Mouse (Mus musculus) liver, postnatal 0 days (tissue): ENCODE measurements around the gene Susd4. TPM values are rescaled to one million over a fixed set of nuclear protein-coding genes. Genes with fewer than 3 reads are reported as not detected.

Source experiments
- ATAC-seq: fragments of 200-750 bp; cut with Nextera tagmentation; 2 replicates; pipeline ENCODE4 v1.8.0; 2017; ENCODE audit warnings: mild to moderate bottlenecking, moderate library complexity
- DNase-seq: peaks from one replicate; pipeline ENCODE4 v3.0.0-alpha.2; 2016
- H3K27ac ChIP-seq: fragments of 300-500 bp; sonication (generic); 2 replicates; pipeline ENCODE4 v1.5.1; 2014; ENCODE audit warnings: antibody characterized with exemption, moderate library complexity, mild to moderate bottlenecking, low read depth
- H3K27me3 ChIP-seq: fragments of 300-500 bp; sonication (generic); 2 replicates; pipeline ENCODE4 v1.6.1; 2014; ENCODE audit warnings: low read length, control low read depth, mixed read lengths; ENCODE audit not compliant: insufficient read depth
- H3K36me3 ChIP-seq: fragments of 300-500 bp; sonication (generic); replicated peaks from 2 replicates; pipeline ENCODE4 v1.6.1; 2014; ENCODE audit warnings: mild to moderate bottlenecking, control low read depth, low read length, moderate library complexity, mixed read lengths; ENCODE audit not compliant: insufficient read depth
- H3K4me1 ChIP-seq: fragments of 300-500 bp; sonication (generic); 2 replicates; pipeline ENCODE4 v1.6.1; 2014; ENCODE audit warnings: antibody characterized with exemption, mild to moderate bottlenecking, control low read depth; ENCODE audit not compliant: insufficient read depth
- H3K4me2 ChIP-seq: fragments of 300-500 bp; sonication (generic); 2 replicates; pipeline ENCODE4 v1.6.1; 2014; ENCODE audit warnings: low read depth, mild to moderate bottlenecking, low read length, moderate library complexity, mixed read lengths
- H3K4me3 ChIP-seq: fragments of 300-500 bp; sonication (generic); 2 replicates; pipeline ENCODE4 v1.5.1; 2014; ENCODE audit warnings: low read depth, low read length
- H3K9ac ChIP-seq: fragments of 300-500 bp; sonication (generic); replicated peaks from 2 replicates; pipeline ENCODE4 v1.6.1; 2014; ENCODE audit warnings: mild to moderate bottlenecking, moderate library complexity
- H3K9me3 ChIP-seq: fragments of 300-500 bp; sonication (generic); 2 replicates; pipeline ENCODE4 v1.6.1; 2016; ENCODE audit warnings: mild to moderate bottlenecking, control low read depth, low read length, mixed read lengths
- CTCF ChIP-seq: sonication (generic); IDR thresholded peaks from 2 replicates; pipeline ENCODE4 v1.5.1; 2016; ENCODE audit warnings: antibody characterized with exemption, low read depth
- EP300 ChIP-seq: IDR thresholded peaks from 2 replicates; pipeline ENCODE4 v1.6.1; 2016; ENCODE audit warnings: antibody characterized with exemption, low read depth, mild to moderate bottlenecking
- WGBS: fragments of 180-500 bp; shearing (Covaris S2); extraction: QIAGEN DNeasy Blood & Tissue Kit; methylation state at CpG from one replicate; pipeline ENCODE4 v1.1.7; 2014; ENCODE audit not compliant: insufficient replicate concordance; 5-methylcytosine and 5-hydroxymethylcytosine counted together
- polyA plus RNA-seq: library from polyadenylated mRNA; unstranded; fragments of >200 nt; fragmentation: Nextera tagmentation; extraction: Ambion mirVana; gene quantifications from 2 replicates; pipeline ENCODE4 v1.2.1, GENCODE M21; 2015

Susd4 gene
- polyA plus RNA-seq, 1 experiment from 2014 or later = 1.9 TPM

DNA sequence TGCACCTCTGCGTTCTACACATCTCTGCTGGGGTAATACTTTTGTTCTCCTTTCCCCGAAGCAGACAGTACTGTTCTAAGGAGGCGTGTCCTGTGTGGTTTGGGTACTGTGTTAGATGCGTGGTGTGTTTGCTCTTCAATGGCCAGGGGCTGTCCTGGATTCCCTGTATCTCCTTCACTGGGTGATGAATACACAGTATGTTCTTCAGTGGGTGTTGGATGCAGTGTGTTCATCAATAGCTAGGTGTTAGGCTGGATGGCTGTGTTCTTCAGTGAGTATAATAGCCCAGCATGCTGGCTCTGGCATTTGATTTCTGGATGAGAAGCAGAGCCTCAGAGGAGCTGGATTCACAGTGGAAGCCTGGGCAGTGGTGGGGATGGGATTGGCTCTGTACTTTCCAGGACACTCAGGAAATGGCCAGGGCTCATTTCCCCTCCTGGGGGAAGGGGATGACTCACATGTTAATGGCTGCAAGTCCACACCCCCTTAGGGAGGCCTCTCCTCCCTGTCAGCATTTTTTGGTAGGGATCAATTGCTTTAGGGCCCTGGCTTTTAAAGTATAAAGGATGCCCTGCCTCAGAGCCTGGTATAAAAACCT, 75.8 kb downstream of the Susd4 start:
- H3K27ac ChIP-seq = no peak overlapping the region
- no peak for TF ChIP-seq CTCF
- no peak for TF ChIP-seq EP300
- H3K27me3 ChIP-seq = no peaks in the 10 kb centered on the region
- peak; percentile 41; the same call in 1 of the 2 replicates for ATAC-seq
- no peak overlapping the region for H3K9ac ChIP-seq
- no peaks in the 10 kb centered on the region for H3K4me1 ChIP-seq
- no peaks in the 10 kb centered on the region for H3K9me3 ChIP-seq
- H3K4me2 ChIP-seq = no peak overlapping the region
- 58% methylated on average over 4 of the region's 4 CpGs for WGBS
- no peak overlapping the region for H3K4me3 ChIP-seq
- H3K36me3 ChIP-seq = no peaks in the 10 kb centered on the region
- DNase-seq = no peak

- WGBS = 57% methylated on average over 6 of the region's 6 CpGs
Measured at GRCm38 (mm10) chr1:182840011-182840410, 76.4 kb downstream of the Susd4 start.

DNA sequence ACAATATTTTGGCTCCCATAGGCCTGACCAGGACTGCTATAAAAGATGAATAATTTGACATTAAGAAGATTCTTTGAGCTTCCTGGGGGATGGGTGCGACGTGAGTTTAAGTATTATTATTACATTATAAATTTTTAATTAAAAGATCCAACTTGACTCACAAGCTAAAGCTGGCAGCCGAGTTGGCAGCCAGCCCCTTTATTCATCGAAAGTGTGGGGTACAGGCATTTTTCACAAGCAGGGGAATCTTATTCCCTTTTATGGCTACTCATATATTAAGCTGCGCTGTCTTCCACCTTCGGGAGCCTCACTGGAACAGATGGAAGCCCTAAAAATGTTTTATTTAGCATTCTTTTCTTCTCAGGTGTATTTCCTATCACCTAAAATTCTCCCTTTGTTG, 76.9 kb downstream of the Susd4 start:
- Histone ChIP-seq H3K36me3 (no peaks in the 10 kb centered on the region), H3K27me3 (no peaks in the 10 kb centered on the region), H3K4me2 (no peak overlapping the region), H3K4me1 (no peaks in the 10 kb centered on the region), H3K27ac (no peak overlapping the region), H3K4me3 (no peak overlapping the region), H3K9ac (no peak overlapping the region), H3K9me3 (no peaks in the 10 kb centered on the region)
- TF ChIP-seq CTCF = no peak
- TF ChIP-seq EP300 = no peak
- ATAC-seq = no peak
- WGBS = 79% methylated on average over 6 of the region's 6 CpGs
- DNase-seq = no peak

More at GRCm38 (mm10) chr1:182840011-182840410, 76.4 kb downstream of the Susd4 start:
- TF ChIP-seq CTCF (no peak), EP300 (no peak)
- DNase-seq (no peak), ATAC-seq (no peak)
- H3K4me3 ChIP-seq = no peak overlapping the region
- H3K4me2 ChIP-seq = no peak overlapping the region
- H3K4me1 ChIP-seq = no peaks in the 10 kb centered on the region
- no peaks in the 10 kb centered on the region for H3K9me3 ChIP-seq
- no peaks in the 10 kb centered on the region for H3K36me3 ChIP-seq
- H3K27ac ChIP-seq = no peak overlapping the region
- no peaks in the 10 kb centered on the region for H3K27me3 ChIP-seq
- no peak overlapping the region for H3K9ac ChIP-seq

DNA sequence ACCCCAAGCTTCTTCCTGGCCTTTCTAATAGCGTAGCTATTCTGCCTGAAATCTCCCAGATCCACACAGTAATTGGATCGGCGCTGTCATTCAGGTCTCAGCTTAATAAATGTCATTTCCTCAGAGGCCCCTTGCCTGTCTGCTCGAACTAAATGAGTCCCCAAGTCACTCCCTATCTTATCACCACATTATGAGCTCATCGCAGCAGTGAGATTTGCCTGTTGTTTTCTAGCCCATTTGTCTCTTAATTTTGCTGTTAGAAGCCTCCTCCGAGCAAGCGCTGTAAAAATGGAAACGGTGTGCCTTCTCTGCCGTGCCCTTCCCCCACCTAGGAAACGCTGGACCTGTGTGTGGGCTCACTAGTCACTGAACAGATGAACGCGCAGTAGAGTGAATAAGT, 85.9 kb downstream of the Susd4 start:
- Histone ChIP-seq H3K4me3 (no peak overlapping the region), H3K4me2 (no peak overlapping the region), H3K27me3 (no peaks in the 10 kb centered on the region), H3K4me1 (no peaks in the 10 kb centered on the region), H3K36me3 (no peaks in the 10 kb centered on the region), H3K9ac (no peak overlapping the region), H3K27ac (no peak overlapping the region), H3K9me3 (no peaks in the 10 kb centered on the region)
- TF ChIP-seq CTCF = no peak
- TF ChIP-seq EP300 = no peak
- no peak for DNase-seq
- WGBS = 64% methylated on average over 12 of the region's 12 CpGs
- no peak for ATAC-seq

- Histone ChIP-seq H3K4me3 (no peak overlapping the region), H3K27ac (no peak overlapping the region), H3K4me2 (no peak overlapping the region), H3K27me3 (no peaks in the 10 kb centered on the region), H3K9ac (no peak overlapping the region), H3K9me3 (no peaks in the 10 kb centered on the region), H3K36me3 (no peaks in the 10 kb centered on the region), H3K4me1 (no peaks in the 10 kb centered on the region)
- ATAC-seq = no peak
- DNase-seq = no peak
- 52% methylated on average over 1 of the region's 1 CpGs for WGBS
- TF ChIP-seq EP300 (no peak), CTCF (no peak)
Measured at GRCm38 (mm10) chr1:182850080-182850479, 86.4 kb downstream of the Susd4 start.

DNA sequence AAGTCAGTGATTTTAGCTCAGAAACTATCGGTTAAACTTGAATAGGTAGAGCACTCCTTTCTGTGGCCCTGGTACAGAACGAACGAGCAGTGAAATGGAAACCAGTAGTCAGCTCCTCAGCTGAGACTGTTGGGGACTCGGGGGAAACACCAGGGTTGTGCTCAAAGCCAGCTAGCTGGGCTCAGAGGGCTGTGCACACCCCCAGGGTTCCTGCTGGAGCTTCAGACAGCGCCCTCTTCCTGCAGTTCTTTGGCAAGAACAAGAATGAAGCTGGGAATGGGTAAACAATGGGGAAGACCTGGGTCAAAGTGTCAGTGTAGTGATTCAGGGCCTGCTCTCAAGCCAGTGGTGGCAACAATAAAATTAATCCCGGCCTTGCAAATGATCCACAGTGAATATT, 88.5 kb downstream of the Susd4 start:
- H3K27ac ChIP-seq = no peak overlapping the region
- DNase-seq (no peak), ATAC-seq (no peak)
- H3K36me3 ChIP-seq = no peaks in the 10 kb centered on the region
- no peak overlapping the region for H3K4me3 ChIP-seq
- H3K9ac ChIP-seq = no peak overlapping the region
- no peak overlapping the region for H3K4me2 ChIP-seq
- H3K27me3 ChIP-seq = no peaks in the 10 kb centered on the region
- no peaks in the 10 kb centered on the region for H3K9me3 ChIP-seq
- TF ChIP-seq EP300 = no peak
- peak; percentile 37 for TF ChIP-seq CTCF
- no peaks in the 10 kb centered on the region for H3K4me1 ChIP-seq
- WGBS = 50% methylated on average over 6 of the region's 6 CpGs
